Mouse (Mus musculus): Measurements from ENCODE around the gene Ikzf2. TPM values are rescaled to one million over a fixed set of nuclear protein-coding genes. Genes with fewer than 3 reads are reported as not detected.

The Ikzf2 gene
- polyA plus RNA-seq, 1 experiment: 0.19 TPM

DNA sequence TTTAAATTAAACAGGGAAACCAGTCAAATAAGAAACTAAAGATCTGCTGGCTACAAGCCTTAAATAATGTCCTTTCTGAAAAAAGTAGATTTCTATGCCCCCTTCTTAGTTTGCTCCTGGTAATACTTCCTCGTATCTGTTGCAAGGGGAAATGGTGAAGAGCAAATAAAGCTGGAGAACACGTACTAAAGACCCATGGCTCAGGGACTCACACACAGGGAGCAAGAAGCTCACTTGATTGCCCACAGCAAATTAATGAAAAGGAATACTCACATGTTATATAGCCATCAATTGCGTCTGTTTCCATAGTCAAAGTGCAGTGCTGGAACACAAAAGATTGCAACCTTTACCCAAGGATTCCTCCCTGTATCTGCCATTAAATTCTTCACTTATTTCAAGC, 3.2 kb downstream of the Ikzf2 start:
- no peaks in the 10 kb centered on the region for H3K27me3 ChIP-seq (ENCODE audit: control insufficient read depth, insufficient read depth, low read length)

DNA sequence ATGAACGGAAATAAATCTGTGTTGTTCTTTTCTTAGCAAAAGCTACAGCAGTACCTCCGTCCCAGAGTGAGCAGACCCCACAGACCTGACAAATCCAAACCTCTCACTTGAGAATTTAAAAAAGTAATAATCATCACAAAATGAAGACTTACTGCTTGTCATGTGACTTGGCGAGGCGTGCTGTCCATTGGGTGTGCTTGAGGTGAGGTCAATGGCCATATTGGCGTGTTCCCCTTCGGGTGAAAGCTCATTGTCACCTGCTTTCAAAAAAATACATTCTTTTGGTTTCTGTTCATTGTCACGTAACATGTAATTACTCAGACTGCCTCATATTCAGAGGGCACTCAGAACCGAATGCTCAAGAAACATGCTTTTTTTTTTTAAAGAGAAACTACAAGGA, 4.0 kb downstream of the Ikzf2 start:
- TF ChIP-seq CTCF (IDR thresholded peaks at IDR 0.05; ENCODE audit: control insufficient read depth, insufficient read depth, insufficient replicate concordance, low read depth, low read length) (no peak), POLR2A (IDR thresholded peaks at IDR 0.05; ENCODE audit: control insufficient read depth, low read depth, low read length) (no peak)
- Histone ChIP-seq H3K36me3 (ENCODE audit: control insufficient read depth, insufficient read depth, low read length) (no peaks in the 10 kb centered on the region), H3K27me3 (ENCODE audit: control insufficient read depth, insufficient read depth, low read length) (no peaks in the 10 kb centered on the region), H3K27ac (ENCODE audit: control insufficient read depth, insufficient read depth, low read depth, low read length) (no peak overlapping the region), H3K4me3 (ENCODE audit: control insufficient read depth, low read depth, low read length) (no peak overlapping the region), H3K4me1 (ENCODE audit: control insufficient read depth, insufficient read depth, low read length) (peaks cover 2% of the 10 kb centered on the region)

More for the DNA sequence above, 3.2 kb downstream of the Ikzf2 start:
- Histone ChIP-seq H3K4me1 (ENCODE audit: control insufficient read depth, insufficient read depth, low read length) (peaks cover 2% of the 10 kb centered on the region), H3K4me3 (ENCODE audit: control insufficient read depth, low read depth, low read length) (no peak overlapping the region), H3K27ac (ENCODE audit: control insufficient read depth, insufficient read depth, low read depth, low read length) (no peak overlapping the region), H3K36me3 (ENCODE audit: control insufficient read depth, insufficient read depth, low read length) (no peaks in the 10 kb centered on the region)
- no peak for TF ChIP-seq POLR2A (IDR thresholded peaks at IDR 0.05; ENCODE audit: control insufficient read depth, low read depth, low read length)
- no peak for TF ChIP-seq CTCF (IDR thresholded peaks at IDR 0.05; ENCODE audit: control insufficient read depth, insufficient read depth, insufficient replicate concordance, low read depth, low read length)

DNA sequence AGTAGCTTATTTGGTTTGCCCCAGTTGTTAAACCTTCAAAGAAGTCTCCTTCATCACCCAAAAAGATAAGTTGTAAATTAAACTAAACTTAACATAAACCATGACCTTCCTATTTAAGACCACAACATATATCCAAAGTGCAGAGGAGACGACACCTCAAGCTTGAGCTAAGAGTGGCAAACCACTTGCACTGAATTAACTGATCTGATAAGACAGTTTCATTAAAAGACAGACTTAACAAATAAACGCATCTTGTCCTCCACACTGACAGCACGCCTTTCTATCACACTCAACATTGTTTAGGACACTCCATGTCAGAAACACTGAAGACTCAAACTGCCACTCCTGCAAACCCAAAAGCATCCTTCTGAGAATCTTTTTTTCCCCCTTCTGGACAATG, 4.8 kb downstream of the Ikzf2 start:
- TF ChIP-seq POLR2A (IDR thresholded peaks at IDR 0.05; ENCODE audit: control insufficient read depth, low read depth, low read length): no peak
- TF ChIP-seq CTCF (IDR thresholded peaks at IDR 0.05; ENCODE audit: control insufficient read depth, insufficient read depth, insufficient replicate concordance, low read depth, low read length): no peak
- Histone ChIP-seq H3K27me3 (ENCODE audit: control insufficient read depth, insufficient read depth, low read length) (no peaks in the 10 kb centered on the region), H3K36me3 (ENCODE audit: control insufficient read depth, insufficient read depth, low read length) (no peaks in the 10 kb centered on the region), H3K27ac (ENCODE audit: control insufficient read depth, insufficient read depth, low read depth, low read length) (no peak overlapping the region), H3K4me3 (ENCODE audit: control insufficient read depth, low read depth, low read length) (no peak overlapping the region), H3K4me1 (ENCODE audit: control insufficient read depth, insufficient read depth, low read length) (peaks cover 2% of the 10 kb centered on the region)

DNA sequence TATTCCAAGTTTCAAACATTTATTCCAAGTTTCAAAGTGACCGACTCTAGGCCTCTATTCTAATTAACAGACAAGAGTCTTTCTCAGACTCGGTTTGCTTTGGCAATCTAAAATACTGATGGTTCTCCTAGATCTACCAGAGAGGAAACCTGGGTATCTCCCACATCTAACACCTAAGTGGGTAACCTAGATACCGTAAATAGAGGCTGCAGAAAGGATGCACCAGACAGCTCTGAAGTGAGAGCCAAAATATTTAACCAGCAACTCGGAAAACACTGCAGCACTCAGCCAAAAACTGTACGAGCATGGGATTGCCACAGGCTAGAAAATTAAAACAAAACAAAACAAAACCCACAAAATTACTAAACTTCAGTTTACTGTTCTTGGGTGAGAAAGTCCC, 6.0 kb downstream of the Ikzf2 start:
- Histone ChIP-seq H3K4me1 (ENCODE audit: control insufficient read depth, insufficient read depth, low read length) (peaks cover under 1% of the 10 kb centered on the region; the same call in 1 of the 2 replicates), H3K27me3 (ENCODE audit: control insufficient read depth, insufficient read depth, low read length) (no peaks in the 10 kb centered on the region), H3K4me3 (ENCODE audit: control insufficient read depth, low read depth, low read length) (no peak overlapping the region), H3K36me3 (ENCODE audit: control insufficient read depth, insufficient read depth, low read length) (no peaks in the 10 kb centered on the region), H3K27ac (ENCODE audit: control insufficient read depth, insufficient read depth, low read depth, low read length) (no peak overlapping the region)
- TF ChIP-seq CTCF (IDR thresholded peaks at IDR 0.05; ENCODE audit: control insufficient read depth, insufficient read depth, insufficient replicate concordance, low read depth, low read length) (no peak), POLR2A (IDR thresholded peaks at IDR 0.05; ENCODE audit: control insufficient read depth, low read depth, low read length) (no peak)

DNA sequence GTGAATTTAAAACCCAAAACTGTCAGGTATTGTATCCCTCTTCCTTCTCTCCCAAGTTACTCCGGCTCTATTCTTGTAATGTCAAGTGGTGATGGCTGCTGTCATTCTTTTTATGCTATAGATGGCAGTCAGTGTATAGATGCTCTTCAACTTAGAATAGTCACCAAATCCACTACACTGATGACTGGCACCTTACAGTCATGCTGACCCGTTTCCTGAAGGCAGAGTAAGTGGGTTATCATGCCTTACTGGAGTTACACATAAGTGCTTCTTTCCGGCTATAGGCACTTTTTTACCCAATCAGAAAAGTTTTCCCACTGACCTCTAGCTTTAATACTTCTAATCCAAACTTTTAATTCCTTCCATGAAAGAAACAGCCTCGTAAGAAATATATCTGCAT, 6.5 kb downstream of the Ikzf2 start:
- no peaks in the 10 kb centered on the region for H3K27me3 ChIP-seq (ENCODE audit: control insufficient read depth, insufficient read depth, low read length)
- H3K36me3 ChIP-seq (ENCODE audit: control insufficient read depth, insufficient read depth, low read length): no peaks in the 10 kb centered on the region
- no peak overlapping the region for H3K4me3 ChIP-seq (ENCODE audit: control insufficient read depth, low read depth, low read length)
- no peak overlapping the region for H3K27ac ChIP-seq (ENCODE audit: control insufficient read depth, insufficient read depth, low read depth, low read length)
- 0 out of 2 replicates have a peak, but pooled peaks cover 2% of the 10 kb centered on the region for H3K4me1 ChIP-seq (ENCODE audit: control insufficient read depth, insufficient read depth, low read length)
- TF ChIP-seq CTCF (IDR thresholded peaks at IDR 0.05; ENCODE audit: control insufficient read depth, insufficient read depth, insufficient replicate concordance, low read depth, low read length) (no peak), POLR2A (IDR thresholded peaks at IDR 0.05; ENCODE audit: control insufficient read depth, low read depth, low read length) (no peak)

DNA sequence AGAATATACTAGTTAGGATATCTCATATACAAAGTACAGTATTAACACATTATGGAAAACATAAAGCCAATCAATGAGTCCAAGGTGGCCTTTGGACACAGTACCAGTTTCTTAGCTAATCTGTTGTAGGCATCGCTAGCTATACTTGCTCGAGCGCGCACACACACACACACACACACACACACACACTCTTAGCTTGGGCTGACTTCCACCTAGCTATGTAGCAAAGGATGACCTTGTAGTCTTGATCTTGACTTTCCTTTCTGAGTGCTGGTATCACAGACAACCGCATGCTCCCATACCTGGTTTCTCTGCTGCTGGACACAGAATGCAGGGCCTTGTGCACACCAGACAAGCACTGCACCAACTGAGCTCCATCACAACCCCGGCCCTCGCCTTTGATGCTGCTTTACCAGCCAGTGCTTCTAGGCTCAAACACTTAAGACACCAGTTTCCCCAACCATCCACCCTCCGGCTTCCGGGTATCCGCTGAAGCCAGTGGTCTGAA, 17.1 kb downstream of the Ikzf2 start:
- Histone ChIP-seq H3K4me3 (ENCODE audit: control insufficient read depth, low read depth, low read length) (no peak overlapping the region), H3K4me1 (ENCODE audit: control insufficient read depth, insufficient read depth, low read length) (no peaks in the 10 kb centered on the region), H3K27me3 (ENCODE audit: control insufficient read depth, insufficient read depth, low read length) (no peaks in the 10 kb centered on the region), H3K27ac (ENCODE audit: control insufficient read depth, insufficient read depth, low read depth, low read length) (no peak overlapping the region), H3K36me3 (ENCODE audit: control insufficient read depth, insufficient read depth, low read length) (no peaks in the 10 kb centered on the region)
- TF ChIP-seq CTCF (IDR thresholded peaks at IDR 0.05; ENCODE audit: control insufficient read depth, insufficient read depth, insufficient replicate concordance, low read depth, low read length) (no peak), POLR2A (IDR thresholded peaks at IDR 0.05; ENCODE audit: control insufficient read depth, low read depth, low read length) (no peak)

DNA sequence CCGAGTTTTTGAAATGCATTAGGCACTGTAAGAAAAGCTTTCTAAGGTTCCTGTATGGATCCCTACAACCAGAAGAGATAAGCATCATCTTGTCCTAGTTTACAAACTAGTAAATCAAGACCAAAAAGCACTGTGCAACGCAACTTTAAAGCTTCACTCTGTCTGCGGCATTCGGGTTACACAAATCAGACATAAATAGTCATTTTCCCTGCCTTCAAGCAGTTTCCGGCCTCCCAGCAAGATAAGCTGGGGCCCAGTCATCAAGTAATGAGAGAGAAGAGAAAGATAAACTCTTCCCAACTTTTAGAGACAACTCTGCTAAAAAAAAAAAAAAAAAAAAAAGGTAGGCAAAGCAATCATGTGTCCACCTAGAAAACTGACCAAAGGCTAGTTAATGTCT, 19.6 kb downstream of the Ikzf2 start:
- Histone ChIP-seq H3K27me3 (ENCODE audit: control insufficient read depth, insufficient read depth, low read length) (no peaks in the 10 kb centered on the region), H3K36me3 (ENCODE audit: control insufficient read depth, insufficient read depth, low read length) (no peaks in the 10 kb centered on the region), H3K4me3 (ENCODE audit: control insufficient read depth, low read depth, low read length) (no peak overlapping the region), H3K4me1 (ENCODE audit: control insufficient read depth, insufficient read depth, low read length) (no peaks in the 10 kb centered on the region), H3K27ac (ENCODE audit: control insufficient read depth, insufficient read depth, low read depth, low read length) (no peak overlapping the region)
- TF ChIP-seq POLR2A (IDR thresholded peaks at IDR 0.05; ENCODE audit: control insufficient read depth, low read depth, low read length): no peak
- TF ChIP-seq CTCF (IDR thresholded peaks at IDR 0.05; ENCODE audit: control insufficient read depth, insufficient read depth, insufficient replicate concordance, low read depth, low read length): no peak

DNA sequence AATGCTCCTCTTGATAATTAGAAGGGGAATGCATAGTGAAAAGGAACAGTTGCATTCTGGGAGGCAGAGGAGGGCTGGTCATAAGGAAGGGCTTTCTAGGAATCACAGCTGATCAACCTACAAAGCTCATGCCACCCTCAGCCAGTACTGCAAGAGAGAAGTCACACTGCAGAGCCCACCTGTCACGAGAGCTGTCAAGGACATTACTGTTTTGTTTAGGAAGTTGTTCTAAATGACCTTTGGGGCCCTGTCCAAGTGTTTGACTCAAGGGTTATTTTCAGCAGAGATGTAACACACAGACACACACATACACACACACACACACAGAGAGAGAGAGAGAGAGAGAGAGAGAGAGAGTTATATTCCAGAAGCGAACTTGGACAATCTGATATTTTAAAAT, 27.3 kb downstream of the Ikzf2 start:
- Histone ChIP-seq H3K36me3 (ENCODE audit: control insufficient read depth, insufficient read depth, low read length) (no peaks in the 10 kb centered on the region), H3K27ac (ENCODE audit: control insufficient read depth, insufficient read depth, low read depth, low read length) (no peak overlapping the region), H3K4me1 (ENCODE audit: control insufficient read depth, insufficient read depth, low read length) (no peaks in the 10 kb centered on the region), H3K4me3 (ENCODE audit: control insufficient read depth, low read depth, low read length) (no peak overlapping the region), H3K27me3 (ENCODE audit: control insufficient read depth, insufficient read depth, low read length) (no peaks in the 10 kb centered on the region)
- TF ChIP-seq CTCF (IDR thresholded peaks at IDR 0.05; ENCODE audit: control insufficient read depth, insufficient read depth, insufficient replicate concordance, low read depth, low read length) (no peak), POLR2A (IDR thresholded peaks at IDR 0.05; ENCODE audit: control insufficient read depth, low read depth, low read length) (no peak)
